Mouse (Mus musculus): Measurements from ENCODE around the gene Gm45717.

Gene Gm45717

DNA sequence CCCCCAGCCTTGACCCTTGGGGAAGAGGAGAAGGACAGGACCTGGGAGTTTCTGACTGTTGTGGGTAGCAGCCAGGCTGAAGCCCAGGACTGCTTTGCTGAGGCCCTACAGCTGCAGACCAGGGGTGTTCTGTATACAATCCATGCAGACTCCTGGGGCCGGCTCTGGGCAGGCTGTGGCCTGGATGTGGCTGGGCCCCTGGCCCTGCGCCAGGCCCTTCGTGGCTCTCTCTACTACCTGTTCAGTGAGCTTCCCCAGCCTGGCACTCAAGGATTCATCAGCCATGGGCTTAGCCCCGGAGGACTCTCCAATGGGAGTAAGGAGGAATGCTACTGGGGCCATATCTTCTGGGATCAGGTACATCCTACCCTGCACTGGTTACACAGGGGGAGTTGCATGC, 12.4 kb downstream of the Gm45717 start:
- no peak for DNase-seq (ENCODE audit: low spot score)

DNA sequence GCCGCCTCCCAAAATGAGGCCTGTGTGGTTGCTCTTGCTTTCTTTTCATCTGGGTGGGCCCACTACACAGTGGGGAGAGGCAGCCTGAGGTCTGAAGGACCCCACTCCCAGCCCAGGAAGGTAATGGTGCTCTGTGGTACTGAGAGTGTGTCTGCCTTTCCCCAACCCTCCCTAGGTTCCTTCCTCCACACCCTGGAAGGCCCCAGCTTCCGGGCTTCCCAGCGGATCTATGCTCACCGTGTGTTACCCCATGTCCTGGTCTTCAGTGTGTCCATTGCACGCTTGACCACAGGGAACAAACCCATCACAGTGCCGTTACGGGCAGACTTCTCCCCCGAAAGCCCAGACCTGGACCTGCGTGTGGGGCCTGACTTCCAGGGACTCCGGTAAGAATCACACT, 12.9 kb downstream of the Gm45717 start:
- DNase-seq (ENCODE audit: low spot score), result no peak

GRCm38 (mm10) chr7:140942341-140942740, 13.4 kb downstream of the Gm45717 start:
- DNase-seq (ENCODE audit: low spot score), result no peak

- peak; percentile 62 for DNase-seq (ENCODE audit: low spot score)
These were observed 14.3 kb downstream of the Gm45717 start, which contains the start of gene Pgghg for GRCm38 (mm10) chr7:140941222-140942051. Gene Pgghg, plus strand, starts transcription at chr7:140941391.

- DNase-seq (ENCODE audit: low spot score), result no peak
These were observed 16.0 kb downstream of the Gm45717 start for GRCm38 (mm10) chr7:140939669-140940171.

DNA sequence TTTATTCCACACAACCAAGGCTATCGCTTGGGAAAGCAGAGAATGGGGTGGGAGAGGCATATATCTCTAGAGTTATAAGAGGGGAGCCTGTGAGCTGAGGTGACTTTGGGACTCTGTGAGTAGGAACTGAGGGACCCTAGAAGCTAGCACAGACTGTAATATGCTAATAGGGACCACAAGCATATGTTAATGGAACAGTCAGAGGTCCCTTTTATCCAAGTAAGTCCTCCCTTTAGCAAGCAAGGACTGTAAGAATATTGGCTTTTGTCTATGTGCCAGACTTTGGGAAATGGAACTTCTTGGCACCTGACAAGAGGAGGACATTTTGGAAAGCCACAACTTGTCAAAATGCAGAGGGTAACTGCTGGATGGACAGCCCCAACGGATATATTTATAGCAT, 16.8 kb downstream of the Gm45717 start:
- no peak for DNase-seq (ENCODE audit: low spot score)

DNA sequence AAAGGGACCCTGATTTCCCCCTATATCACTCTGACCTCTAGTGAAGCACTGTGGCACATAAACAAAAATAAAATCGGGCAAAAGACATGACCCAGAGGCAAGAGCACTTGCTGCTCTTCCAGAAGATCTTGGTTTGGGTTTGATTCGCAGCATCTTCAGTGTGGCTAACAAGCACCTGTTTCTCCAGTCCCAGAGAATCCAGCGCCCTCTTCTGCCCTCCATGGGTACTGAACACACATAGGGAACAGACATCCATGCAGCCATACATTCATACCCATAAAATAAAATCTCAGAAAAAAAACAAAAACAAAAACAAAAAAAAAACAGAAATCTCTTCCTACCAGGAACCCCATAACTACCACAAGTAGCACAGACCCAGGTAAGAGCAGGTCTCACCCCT, 17.3 kb downstream of the Gm45717 start:
- DNase-seq (ENCODE audit: low spot score), result no peak

DNA sequence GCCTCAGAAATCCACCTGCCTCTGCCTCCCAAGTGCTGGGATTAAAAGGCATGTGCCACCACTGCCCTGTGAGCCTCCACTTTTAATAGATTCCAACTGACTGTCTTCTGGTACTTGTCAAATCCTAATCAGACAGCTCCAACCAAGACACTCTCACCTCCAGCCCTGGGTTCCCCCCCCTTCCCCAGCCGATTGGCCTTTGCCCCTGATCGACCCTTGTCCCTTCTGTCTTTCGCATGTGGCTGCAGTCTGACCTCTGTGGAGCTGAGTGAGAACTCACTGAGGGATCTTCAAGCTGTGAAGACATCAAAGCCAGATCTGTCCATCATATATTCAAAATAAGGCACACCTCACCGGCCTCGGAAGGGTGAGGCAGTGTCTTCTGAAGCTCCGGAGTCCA, 28.6 kb downstream of the Gm45717 start:
- DNase-seq (ENCODE audit: low spot score), result no peak

- DNase-seq (ENCODE audit: low spot score), result no peak
These were observed 32.5 kb downstream of the Gm45717 start for GRCm38 (mm10) chr7:140923070-140923775.

DNA sequence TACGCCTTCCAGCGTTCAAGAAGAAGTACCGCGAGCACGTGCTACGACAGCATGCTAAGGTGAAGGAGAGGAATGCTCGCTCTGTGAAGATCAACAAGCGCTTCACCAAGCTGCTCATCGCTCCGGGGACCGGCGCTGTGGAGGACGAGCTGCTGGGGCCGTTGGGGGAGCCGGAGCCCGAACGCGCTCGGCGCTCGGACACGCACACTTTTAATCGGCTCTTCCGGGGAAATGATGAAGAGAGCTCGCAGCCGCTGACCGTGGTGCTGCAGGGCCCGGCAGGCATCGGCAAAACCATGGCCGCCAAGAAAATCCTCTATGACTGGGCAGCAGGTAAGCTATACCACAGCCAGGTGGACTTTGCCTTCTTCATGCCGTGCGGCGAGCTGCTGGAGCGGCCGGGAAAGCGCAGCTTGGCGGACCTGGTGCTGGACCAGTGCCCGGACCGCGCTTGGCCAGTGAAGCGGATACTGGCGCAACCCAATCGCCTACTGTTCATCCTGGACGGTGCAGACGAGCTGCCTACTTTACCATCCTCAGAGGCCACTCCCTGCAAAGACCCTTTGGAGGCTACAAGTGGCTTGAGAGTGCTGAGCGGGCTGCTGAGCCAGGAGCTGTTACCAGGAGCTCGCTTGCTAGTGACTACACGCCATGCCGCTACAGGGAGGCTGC, 33.2 kb downstream of the Gm45717 start:
- DNase-seq (ENCODE audit: low spot score), result no peak

- no peak for DNase-seq (ENCODE audit: low spot score)
These were observed 34.3 kb downstream of the Gm45717 start for GRCm38 (mm10) chr7:140921225-140921975.

GRCm38 (mm10) chr7:140920418-140921029, 35.2 kb downstream of the Gm45717 start, which contains the start of gene Nlrp6:
Gene Nlrp6, plus strand, starts transcription at chr7:140920902.
- DNase-seq (ENCODE audit: low spot score), result no peak

DNA sequence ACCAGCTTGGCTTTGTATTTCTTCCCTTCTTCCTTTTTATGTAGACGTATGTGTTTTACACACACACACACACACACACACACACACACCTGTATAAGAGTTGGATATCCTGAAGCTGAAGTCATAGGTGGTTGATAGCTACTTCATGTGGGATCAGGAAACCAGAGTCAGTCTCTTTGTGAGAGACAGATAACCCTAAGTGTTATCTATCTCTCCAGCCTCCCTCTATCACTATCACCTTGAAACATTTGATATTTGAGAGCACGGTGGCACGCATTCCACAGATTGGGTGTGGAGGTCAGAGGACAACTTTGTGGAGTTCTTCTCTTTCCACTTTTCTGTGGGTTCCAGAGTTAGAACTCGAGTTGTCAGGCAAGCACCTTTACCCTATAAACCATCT, 35.8 kb downstream of the Gm45717 start:
- no peak for DNase-seq (ENCODE audit: low spot score)

GRCm38 (mm10) chr7:140914031-140914690, 41.6 kb downstream of the Gm45717 start:
- DNase-seq (ENCODE audit: low spot score), result no peak

DNA sequence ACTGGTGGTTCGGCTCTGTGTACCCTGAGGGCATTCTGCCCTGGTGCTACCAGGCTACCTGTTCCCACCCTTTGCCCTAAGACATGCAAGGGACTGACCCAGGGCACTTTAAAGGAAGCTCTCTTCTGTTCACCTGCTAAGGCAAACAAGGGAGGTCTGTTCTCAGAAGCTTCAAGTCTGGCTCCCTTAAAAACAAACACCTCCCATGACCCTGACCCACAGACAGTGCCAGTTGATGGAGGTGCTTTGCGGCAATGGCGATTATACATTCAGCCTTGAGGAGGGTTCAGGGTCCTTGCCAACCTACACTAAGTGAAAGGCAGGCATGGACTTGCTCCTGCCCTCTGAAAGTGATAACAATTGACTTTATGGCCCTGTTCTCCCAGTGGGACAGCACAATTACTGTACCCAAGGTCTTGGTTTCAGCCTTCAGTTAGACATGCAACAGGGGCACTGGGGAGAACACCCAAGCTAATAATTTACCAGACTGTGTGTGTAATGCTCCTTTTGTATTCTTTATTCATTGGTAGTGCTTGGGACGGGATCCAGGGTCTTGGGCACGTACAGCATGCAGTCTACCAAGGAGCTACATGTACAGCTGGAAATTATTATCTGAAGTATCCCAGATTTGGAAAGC, 42.8 kb downstream of the Gm45717 start:
- no peak for DNase-seq (ENCODE audit: low spot score)

DNA sequence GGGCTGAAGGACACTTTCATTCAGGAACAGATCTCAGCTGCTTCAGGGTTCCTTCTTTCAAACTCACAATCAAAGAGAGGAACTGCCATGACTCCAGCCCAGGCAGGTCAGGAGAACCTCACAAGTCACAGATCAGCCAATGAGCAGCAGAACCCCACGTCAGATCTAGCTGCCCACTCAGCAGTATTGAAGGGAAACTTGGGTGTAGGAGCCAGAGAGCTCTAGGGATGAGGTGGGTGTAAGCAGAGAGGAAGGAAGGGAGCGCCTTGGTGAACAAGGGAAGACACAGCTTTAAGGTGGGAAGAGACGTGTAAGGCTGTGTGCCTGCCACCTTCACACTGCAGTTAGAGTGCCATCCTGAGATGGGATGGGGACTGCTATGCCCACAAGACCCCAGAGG, 43.4 kb downstream of the Gm45717 start:
- no peak for DNase-seq (ENCODE audit: low spot score)

DNA sequence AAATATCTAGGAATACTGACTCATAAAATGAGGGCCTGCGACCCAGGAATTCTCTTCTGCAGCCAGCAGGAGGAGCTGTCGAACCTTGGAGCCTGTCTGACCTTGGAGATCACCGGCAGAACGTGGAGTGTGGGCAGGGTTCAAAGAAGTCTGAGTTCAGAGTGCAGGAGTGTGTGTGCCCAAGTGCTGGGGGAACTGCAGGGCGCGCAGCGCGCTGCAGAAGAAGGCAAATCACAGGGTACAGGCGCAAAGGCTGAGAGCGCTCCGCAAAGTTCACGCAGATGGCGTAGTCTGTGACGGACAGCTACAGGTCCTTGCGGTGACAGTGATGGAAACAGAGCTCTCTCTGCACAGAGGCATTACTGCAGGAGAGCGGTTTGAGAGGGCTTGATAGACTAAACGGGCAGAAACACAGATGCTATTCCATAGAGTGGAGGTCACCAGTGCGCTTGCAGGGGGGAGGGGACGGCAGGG, 47.1 kb downstream of the Gm45717 start:
- no peak for DNase-seq (ENCODE audit: low spot score)

DNA sequence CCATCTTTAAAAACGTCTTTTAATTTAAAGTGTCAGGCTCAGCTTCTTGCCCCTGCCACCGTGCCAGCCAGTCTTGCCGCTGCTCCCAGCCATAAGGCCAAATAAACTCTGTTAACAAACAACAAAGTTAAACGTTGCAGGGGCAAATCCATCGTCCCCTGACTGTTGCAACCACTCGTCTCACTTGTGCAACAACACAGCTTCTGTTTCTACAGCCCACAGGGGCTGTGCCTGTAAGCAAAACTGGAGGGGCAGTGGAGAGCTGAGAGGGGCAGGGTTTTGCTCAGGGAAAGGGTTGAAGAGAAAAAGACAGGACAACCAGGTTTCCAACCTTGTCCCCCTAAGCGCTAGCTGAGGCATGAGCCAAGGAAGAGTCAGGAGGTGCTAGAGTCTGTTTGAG, 47.6 kb downstream of the Gm45717 start:
- DNase-seq (ENCODE audit: low spot score), result no peak

GRCm38 (mm10) chr7:140907697-140908096, 48.0 kb downstream of the Gm45717 start:
- DNase-seq (ENCODE audit: low spot score), result no peak

DNA sequence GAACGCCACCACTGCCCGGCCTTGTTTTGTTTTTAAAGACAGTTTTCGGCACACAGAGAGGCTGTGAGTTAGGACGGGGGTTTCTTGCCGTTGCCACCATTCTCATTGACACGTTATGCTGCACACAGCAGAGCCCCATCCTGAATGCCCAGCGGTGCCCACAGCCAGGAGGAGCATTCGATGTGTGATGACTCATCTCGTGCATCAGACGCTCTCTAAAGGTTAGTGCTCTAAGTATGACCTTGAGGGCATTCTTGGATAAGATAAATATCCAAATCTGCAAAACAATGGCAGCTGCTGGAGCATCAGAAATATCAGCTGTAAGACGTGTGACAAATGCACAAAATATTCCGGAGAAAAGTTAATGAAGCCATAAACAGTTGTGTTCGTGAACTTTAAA, 48.6 kb downstream of the Gm45717 start:
- no peak for DNase-seq (ENCODE audit: low spot score)
